Mouse (Mus musculus): ENCODE results near the gene Gm16867. TPM values are rescaled to one million over a fixed set of nuclear protein-coding genes. Genes with fewer than 3 reads are reported as not detected.
A peak's percentile ranks its signal among the peaks of the same experiment; 100 is the strongest.
"Not testable (repeated sequence)": the region's sequence is repeated elsewhere in the genome, so short reads cannot be mapped to it uniquely, and the experiment has no call there.

The Gm16867 gene
- polyA plus RNA-seq (2015; fragmentation: Nextera tagmentation; extraction: Ambion mirVana): 0.12 TPM in 1 of 2 replicates, not detected in the other

DNA sequence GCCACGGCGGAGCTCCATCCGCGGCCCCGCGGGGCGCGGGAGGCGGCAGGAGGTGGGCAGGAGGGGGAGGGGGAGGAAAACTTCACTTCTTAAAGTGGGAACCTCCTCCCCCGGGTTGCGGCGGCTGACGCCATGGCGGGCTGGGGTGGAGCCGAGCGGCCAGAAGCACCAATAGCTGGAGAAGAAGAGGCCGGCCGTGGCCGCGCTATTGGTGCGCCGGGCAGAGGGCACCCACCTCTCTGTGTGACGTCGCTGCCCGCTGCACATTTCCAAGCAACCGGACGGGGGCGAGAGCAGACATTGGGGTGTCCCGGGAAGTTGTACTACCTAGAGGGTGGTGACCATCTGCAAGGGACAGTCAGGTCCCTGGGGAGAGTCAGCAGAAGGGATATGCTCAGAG is at the start of gene Gm16867:
Gene Gm16867 (minus strand): TSS at position 189 of the 400 bp plus-strand sequence.
- ATAC-seq: peak; percentile 96
- H3K4me2 ChIP-seq (replicated peaks; ENCODE audit: low read depth); H3K9me3 ChIP-seq (ENCODE audit: control insufficient read depth); H3K36me3 ChIP-seq (ENCODE audit: control insufficient read depth, insufficient read depth); H3K27ac ChIP-seq (ENCODE audit: low read depth, low read length); H3K9ac ChIP-seq (ENCODE audit: low read depth, low read length); H3K27me3 ChIP-seq (replicated peaks; ENCODE audit: control insufficient read depth, insufficient read depth, low read length); H3K4me1 ChIP-seq (replicated peaks; ENCODE audit: control insufficient read depth, insufficient read depth, low read length); H3K4me3 ChIP-seq (ENCODE audit: low read depth, low read length): not testable (repeated sequence)
- no CpG with 5 or more reads among the region's 29 CpGs for WGBS

DNA sequence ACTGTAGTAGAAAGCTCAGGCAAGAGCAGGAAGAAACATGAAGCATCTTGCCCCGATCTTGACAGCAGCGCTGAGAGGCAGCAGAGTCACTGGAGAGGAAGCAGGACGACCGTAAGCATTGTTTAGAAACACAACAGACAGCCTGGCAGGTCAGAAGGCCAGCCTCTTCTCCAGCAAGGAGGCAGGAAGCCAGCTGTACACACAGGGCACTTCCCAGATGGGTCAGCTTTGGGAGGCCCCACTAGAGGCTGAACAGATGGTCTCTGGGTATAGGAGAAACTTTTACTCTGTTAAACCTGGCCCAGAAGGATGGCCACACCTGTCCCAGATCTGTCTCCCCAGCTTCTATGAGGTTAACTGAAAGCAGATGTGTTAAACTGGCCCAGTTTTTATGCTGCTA is 44.1 kb upstream of the Gm16867 start:
- H3K4me3 ChIP-seq (ENCODE audit: low read depth, low read length); ATAC-seq; H3K9me3 ChIP-seq (ENCODE audit: control insufficient read depth); H3K4me1 ChIP-seq (replicated peaks; ENCODE audit: control insufficient read depth, insufficient read depth, low read length); H3K27ac ChIP-seq (ENCODE audit: low read depth, low read length); H3K4me2 ChIP-seq (replicated peaks; ENCODE audit: low read depth); H3K36me3 ChIP-seq (ENCODE audit: control insufficient read depth, insufficient read depth); H3K9ac ChIP-seq (ENCODE audit: low read depth, low read length); H3K27me3 ChIP-seq (replicated peaks; ENCODE audit: control insufficient read depth, insufficient read depth, low read length): not testable (repeated sequence)
- WGBS: no CpG with 5 or more reads among the region's 4 CpGs

DNA sequence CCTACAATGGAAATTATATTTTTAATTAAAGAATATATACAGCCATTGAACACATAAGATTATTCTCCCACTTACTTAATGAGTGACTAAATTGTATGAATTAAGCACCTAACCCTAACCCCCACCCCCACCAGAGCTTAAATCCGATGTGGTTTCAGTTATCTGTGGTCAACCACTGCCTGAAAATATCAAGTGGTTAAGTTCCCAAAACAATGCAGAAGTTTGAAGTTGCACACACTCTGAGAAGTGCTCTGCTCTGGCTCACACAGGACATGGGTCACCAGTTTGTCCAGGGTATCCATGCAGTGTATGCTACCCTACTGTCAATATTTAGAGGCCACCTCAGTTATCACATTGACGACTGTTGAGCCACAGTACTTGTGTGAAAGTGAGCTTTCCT is 41.9 kb upstream of the Gm16867 start:
- not testable (repeated sequence) for H3K27me3 ChIP-seq (replicated peaks; ENCODE audit: control insufficient read depth, insufficient read depth, low read length); H3K36me3 ChIP-seq (ENCODE audit: control insufficient read depth, insufficient read depth); H3K4me1 ChIP-seq (replicated peaks; ENCODE audit: control insufficient read depth, insufficient read depth, low read length); H3K9ac ChIP-seq (ENCODE audit: low read depth, low read length); H3K9me3 ChIP-seq (ENCODE audit: control insufficient read depth); H3K27ac ChIP-seq (ENCODE audit: low read depth, low read length); ATAC-seq; H3K4me3 ChIP-seq (ENCODE audit: low read depth, low read length); H3K4me2 ChIP-seq (replicated peaks; ENCODE audit: low read depth)
- WGBS: no CpG with 5 or more reads among the region's 2 CpGs

DNA sequence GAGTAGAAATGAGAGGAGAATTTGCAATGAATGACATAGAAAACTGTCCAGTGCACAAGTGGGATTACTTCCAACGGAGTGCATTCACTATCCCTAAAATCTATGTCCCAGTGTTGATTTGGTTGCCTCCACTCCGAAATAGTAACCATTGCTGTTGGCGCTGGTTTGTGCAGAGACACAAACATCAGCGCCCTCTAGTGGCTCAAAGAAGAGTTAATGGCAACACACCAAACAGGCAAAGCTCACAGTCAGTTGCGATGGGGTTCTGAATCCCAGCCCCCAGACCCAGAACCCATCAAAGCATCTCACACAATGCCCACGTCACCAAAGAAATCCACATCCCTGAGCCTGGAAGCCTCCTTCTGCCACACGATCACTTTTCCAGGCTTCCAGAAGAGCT is 40.9 kb upstream of the Gm16867 start:
- H3K27ac ChIP-seq (ENCODE audit: low read depth, low read length); H3K4me1 ChIP-seq (replicated peaks; ENCODE audit: control insufficient read depth, insufficient read depth, low read length); H3K4me2 ChIP-seq (replicated peaks; ENCODE audit: low read depth); H3K4me3 ChIP-seq (ENCODE audit: low read depth, low read length); ATAC-seq; H3K27me3 ChIP-seq (replicated peaks; ENCODE audit: control insufficient read depth, insufficient read depth, low read length); H3K36me3 ChIP-seq (ENCODE audit: control insufficient read depth, insufficient read depth); H3K9ac ChIP-seq (ENCODE audit: low read depth, low read length); H3K9me3 ChIP-seq (ENCODE audit: control insufficient read depth): not testable (repeated sequence)
- no CpG with 5 or more reads among the region's 7 CpGs for WGBS

DNA sequence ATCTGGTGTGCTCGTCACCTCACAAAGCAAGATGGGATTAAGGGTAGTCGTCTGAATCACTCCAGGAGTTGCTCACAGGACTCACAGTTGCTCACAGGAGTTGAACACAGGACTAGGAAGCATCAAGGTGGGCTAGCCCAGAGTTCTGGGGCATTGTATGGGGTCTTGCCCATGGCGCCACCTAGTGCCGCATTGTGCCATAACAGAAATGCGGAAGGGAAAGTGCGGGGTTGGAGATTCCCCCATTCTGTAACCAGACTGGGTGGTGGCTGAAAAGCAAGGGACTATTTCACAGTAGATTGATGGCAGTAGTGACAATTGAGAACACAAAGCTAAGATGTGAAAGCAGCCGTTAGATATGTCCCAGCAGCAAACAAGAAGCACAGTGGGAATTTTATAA is 39.5 kb upstream of the Gm16867 start:
- H3K9ac ChIP-seq (ENCODE audit: low read depth, low read length); H3K4me2 ChIP-seq (replicated peaks; ENCODE audit: low read depth); H3K36me3 ChIP-seq (ENCODE audit: control insufficient read depth, insufficient read depth); H3K4me1 ChIP-seq (replicated peaks; ENCODE audit: control insufficient read depth, insufficient read depth, low read length); H3K9me3 ChIP-seq (ENCODE audit: control insufficient read depth); H3K4me3 ChIP-seq (ENCODE audit: low read depth, low read length); H3K27me3 ChIP-seq (replicated peaks; ENCODE audit: control insufficient read depth, insufficient read depth, low read length); H3K27ac ChIP-seq (ENCODE audit: low read depth, low read length); ATAC-seq: not testable (repeated sequence)
- no CpG with 5 or more reads among the region's 7 CpGs for WGBS

DNA sequence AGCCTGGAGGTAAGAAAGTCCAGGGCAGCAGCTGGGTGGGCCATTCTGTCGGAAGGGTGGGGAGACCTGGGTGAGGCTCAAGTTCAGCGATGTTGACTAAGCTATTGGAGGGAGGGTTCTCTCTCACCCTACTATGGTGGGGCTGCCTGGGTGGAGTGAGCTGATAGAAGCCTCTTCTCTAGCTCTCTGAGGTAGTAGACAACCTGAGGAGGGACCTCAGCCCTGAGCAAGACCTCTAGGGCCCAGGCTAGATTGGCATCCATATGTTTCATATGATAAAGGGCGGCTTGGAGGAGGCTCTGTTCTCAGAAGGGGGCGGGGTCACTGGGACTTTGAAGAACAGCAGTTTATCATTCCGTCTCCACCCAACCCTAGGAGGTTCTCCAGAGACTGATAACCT is 37.0 kb upstream of the Gm16867 start:
- H3K9ac ChIP-seq (ENCODE audit: low read depth, low read length); H3K27ac ChIP-seq (ENCODE audit: low read depth, low read length); H3K9me3 ChIP-seq (ENCODE audit: control insufficient read depth); H3K27me3 ChIP-seq (replicated peaks; ENCODE audit: control insufficient read depth, insufficient read depth, low read length); H3K4me1 ChIP-seq (replicated peaks; ENCODE audit: control insufficient read depth, insufficient read depth, low read length); H3K4me3 ChIP-seq (ENCODE audit: low read depth, low read length); H3K36me3 ChIP-seq (ENCODE audit: control insufficient read depth, insufficient read depth); ATAC-seq; H3K4me2 ChIP-seq (replicated peaks; ENCODE audit: low read depth): not testable (repeated sequence)
- no CpG with 5 or more reads among the region's 5 CpGs for WGBS

DNA sequence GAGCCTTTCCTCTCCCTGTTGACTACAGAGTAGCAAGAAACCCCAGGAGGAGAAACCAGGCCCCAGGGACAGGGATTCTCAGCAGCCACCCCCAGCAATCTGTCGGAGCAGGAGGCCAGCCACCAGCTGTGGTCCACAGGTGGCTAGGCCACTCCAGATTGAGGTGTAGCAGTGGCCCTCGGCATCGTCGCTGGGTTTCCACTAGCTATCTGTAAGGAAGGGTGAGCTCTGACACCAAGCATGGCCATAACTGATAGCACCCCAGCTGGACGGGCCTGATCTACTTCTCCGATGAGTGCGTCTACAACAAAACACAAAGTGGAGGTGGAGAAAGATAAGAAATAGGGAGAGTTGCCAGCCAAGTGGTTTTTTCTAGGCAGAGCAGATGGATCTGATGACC is 33.4 kb upstream of the Gm16867 start:
- not testable (repeated sequence) for H3K9me3 ChIP-seq (ENCODE audit: control insufficient read depth); ATAC-seq; H3K27me3 ChIP-seq (replicated peaks; ENCODE audit: control insufficient read depth, insufficient read depth, low read length); H3K4me1 ChIP-seq (replicated peaks; ENCODE audit: control insufficient read depth, insufficient read depth, low read length); H3K9ac ChIP-seq (ENCODE audit: low read depth, low read length); H3K27ac ChIP-seq (ENCODE audit: low read depth, low read length); H3K4me3 ChIP-seq (ENCODE audit: low read depth, low read length); H3K4me2 ChIP-seq (replicated peaks; ENCODE audit: low read depth); H3K36me3 ChIP-seq (ENCODE audit: control insufficient read depth, insufficient read depth)
- WGBS: no CpG with 5 or more reads among the region's 7 CpGs

DNA sequence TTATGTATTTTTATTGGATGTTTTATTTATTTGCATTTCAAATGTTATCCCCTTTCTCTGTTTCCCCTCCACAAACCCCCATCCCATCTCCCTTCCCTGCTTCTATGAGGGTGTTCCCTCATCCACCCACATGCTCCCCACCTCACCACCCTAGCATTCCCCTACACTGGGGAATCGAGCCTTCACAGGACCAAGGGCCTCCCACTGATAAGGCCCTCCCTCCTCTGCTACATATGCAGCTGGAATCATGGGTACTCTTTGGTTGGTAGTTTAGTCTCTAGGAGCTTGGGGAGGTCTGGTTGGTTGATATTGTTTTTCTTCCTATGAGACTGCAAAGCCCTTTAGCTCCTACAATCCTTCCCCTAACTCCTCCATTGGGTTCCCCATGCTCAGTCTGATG is 23.0 kb upstream of the Gm16867 start:
- no CpG with 5 or more reads among the region's 1 CpGs for WGBS
- not testable (repeated sequence) for ATAC-seq; H3K4me3 ChIP-seq (ENCODE audit: low read depth, low read length)

DNA sequence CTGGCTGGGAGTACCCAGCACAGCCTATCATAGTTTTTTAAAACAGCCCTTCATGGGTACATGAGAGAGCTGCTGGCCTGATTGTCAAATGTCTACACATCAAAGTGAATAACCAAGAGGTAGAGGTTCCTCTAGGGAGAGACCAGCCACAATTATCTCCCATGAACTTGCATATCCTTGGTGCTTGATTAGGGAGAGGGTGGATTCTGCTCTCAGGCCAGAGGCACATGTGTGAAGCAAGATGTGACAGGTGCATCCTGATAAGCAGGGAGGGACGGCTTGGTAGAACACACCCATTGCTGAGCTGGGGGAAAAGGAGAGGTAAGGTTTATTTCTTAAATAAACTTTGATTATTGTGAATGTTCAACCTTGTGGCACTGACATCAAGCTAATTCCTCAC is 19.8 kb upstream of the Gm16867 start:
- H3K4me3 ChIP-seq (ENCODE audit: low read depth, low read length); H3K4me2 ChIP-seq (replicated peaks; ENCODE audit: low read depth); H3K9me3 ChIP-seq (ENCODE audit: control insufficient read depth); ATAC-seq; H3K36me3 ChIP-seq (ENCODE audit: control insufficient read depth, insufficient read depth); H3K9ac ChIP-seq (ENCODE audit: low read depth, low read length); H3K27ac ChIP-seq (ENCODE audit: low read depth, low read length); H3K4me1 ChIP-seq (replicated peaks; ENCODE audit: control insufficient read depth, insufficient read depth, low read length); H3K27me3 ChIP-seq (replicated peaks; ENCODE audit: control insufficient read depth, insufficient read depth, low read length): not testable (repeated sequence)
- WGBS: no CpG with 5 or more reads among the region's 1 CpGs

More for the DNA sequence above, 23.0 kb upstream of the Gm16867 start:
- H3K4me2 ChIP-seq (replicated peaks; ENCODE audit: low read depth); H3K36me3 ChIP-seq (ENCODE audit: control insufficient read depth, insufficient read depth); H3K27ac ChIP-seq (ENCODE audit: low read depth, low read length); H3K27me3 ChIP-seq (replicated peaks; ENCODE audit: control insufficient read depth, insufficient read depth, low read length); H3K4me1 ChIP-seq (replicated peaks; ENCODE audit: control insufficient read depth, insufficient read depth, low read length); H3K9ac ChIP-seq (ENCODE audit: low read depth, low read length); H3K9me3 ChIP-seq (ENCODE audit: control insufficient read depth): not testable (repeated sequence)

DNA sequence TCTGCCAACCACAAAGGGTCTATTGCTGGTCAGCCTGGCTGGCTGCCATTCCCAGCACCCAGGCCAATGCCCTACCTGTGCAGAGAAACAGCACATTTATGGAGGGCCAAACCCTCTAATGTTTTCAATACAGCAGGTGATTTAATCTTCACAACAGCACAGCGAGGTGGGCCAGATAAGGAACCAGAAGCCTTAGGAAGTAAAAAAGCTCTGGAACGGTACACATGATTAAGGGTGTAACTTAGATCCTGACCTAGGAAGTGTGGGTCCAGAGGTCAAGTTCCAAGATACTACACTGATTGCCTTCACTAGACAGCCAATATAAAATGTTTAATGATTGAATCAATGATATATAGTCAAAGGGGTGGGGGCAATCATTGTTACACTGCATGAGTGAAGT is 17.6 kb upstream of the Gm16867 start:
- not testable (repeated sequence) for H3K27ac ChIP-seq (ENCODE audit: low read depth, low read length); H3K36me3 ChIP-seq (ENCODE audit: control insufficient read depth, insufficient read depth); H3K27me3 ChIP-seq (replicated peaks; ENCODE audit: control insufficient read depth, insufficient read depth, low read length); H3K9ac ChIP-seq (ENCODE audit: low read depth, low read length); H3K9me3 ChIP-seq (ENCODE audit: control insufficient read depth); H3K4me3 ChIP-seq (ENCODE audit: low read depth, low read length); H3K4me2 ChIP-seq (replicated peaks; ENCODE audit: low read depth); H3K4me1 ChIP-seq (replicated peaks; ENCODE audit: control insufficient read depth, insufficient read depth, low read length)
- no CpG with 5 or more reads among the region's 2 CpGs for WGBS
- peak; percentile 66 for ATAC-seq
